Mouse (Mus musculus): Measurements from ENCODE around the gene Adam33.
A peak's percentile ranks its signal among the peaks of the same experiment; 100 is the strongest.
"Not testable (repeated sequence)": the region's sequence is repeated elsewhere in the genome, so short reads cannot be mapped to it uniquely, and the experiment has no call there.

Adam33 gene

GRCm38 (mm10) chr2:131055631-131056030 is 8.0 kb downstream of the Adam33 start:
- peak; percentile 73 for DNase-seq

DNA sequence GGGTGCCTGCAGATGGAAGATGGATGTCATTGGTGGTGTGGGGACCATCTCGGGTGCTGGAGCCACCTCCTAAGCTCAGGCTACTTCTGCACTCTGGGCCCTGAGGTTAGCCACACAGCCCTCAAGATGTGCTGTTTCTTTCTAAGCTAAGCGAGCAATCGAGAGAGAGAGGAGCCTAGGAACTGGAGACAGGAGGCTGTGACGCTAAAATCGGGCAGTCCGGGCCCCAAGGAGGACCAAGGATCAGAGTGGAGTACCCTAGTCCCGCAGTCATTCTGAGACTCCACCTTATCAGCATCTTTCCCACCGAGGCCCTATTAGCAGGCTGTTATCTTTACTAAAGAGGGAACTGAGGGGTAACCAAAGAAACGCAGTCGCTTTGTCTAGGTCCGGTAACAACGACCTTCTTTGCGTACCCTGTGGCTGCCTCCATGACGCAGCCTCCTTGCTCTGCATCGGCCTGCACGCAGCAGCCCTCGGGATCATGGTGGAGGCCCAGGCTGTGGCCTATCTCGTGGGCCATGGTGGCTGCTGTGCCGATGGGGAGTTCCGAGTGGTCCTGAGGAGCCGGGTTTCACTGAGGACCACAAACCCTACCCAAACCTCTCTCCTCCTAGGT is 8.9 kb downstream of the Adam33 start:
- DNase-seq, result no peak

- DNase-seq, result no peak
These were observed 9.6 kb downstream of the Adam33 start for GRCm38 (mm10) chr2:131053851-131054645.

- DNase-seq, result no peak
These were observed 10.7 kb downstream of the Adam33 start for GRCm38 (mm10) chr2:131052862-131053418.

DNA sequence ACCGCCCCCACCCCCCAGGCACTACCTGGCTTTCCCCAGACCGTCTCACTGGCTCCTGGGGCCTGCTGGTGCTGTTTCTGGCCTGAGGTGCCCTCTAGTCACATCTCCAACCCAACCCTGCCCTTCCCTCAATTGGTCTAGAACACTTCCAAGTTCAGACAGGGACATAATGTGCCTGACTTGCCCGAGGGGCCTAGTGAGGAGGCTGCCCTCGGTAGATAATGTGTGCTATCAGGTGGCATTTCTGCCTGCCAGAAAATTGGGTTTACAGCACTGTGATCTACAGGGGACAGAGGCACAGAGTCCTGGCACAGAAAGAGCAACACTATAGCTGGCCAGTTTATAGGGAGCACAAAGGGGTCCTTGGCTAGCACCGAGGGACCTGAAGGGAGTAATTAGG is 11.6 kb downstream of the Adam33 start:
- DNase-seq, result no peak

- DNase-seq, result no peak
These were observed 17.6 kb downstream of the Adam33 start for GRCm38 (mm10) chr2:131046025-131046424.

- no peak for DNase-seq
These were observed 18.5 kb downstream of the Adam33 start for GRCm38 (mm10) chr2:131044989-131045720.

DNA sequence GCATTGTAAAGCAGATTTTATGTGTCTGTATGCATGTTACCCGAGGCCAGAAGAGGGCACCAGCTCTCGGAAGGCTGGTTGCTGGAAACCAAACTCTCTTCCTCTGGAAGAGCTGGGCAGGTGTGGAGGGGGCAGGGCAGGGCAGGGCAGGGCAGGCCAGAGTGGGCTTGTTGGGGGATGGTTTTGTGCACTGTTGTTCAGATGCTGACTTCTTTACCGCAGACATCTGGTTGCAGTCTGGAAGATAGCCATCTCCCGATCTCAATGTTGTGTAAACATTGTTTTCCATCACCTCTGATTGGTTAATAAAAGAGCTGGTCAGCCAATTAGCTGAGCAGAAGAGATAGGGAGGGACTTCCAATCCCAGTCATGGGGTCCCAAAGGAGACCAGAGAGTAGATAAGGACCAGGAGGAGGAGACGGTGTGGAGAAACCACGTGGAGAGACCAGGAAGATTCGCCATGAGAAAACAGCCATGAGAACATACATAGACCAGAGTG is 19.2 kb downstream of the Adam33 start:
- no peak for DNase-seq

DNA sequence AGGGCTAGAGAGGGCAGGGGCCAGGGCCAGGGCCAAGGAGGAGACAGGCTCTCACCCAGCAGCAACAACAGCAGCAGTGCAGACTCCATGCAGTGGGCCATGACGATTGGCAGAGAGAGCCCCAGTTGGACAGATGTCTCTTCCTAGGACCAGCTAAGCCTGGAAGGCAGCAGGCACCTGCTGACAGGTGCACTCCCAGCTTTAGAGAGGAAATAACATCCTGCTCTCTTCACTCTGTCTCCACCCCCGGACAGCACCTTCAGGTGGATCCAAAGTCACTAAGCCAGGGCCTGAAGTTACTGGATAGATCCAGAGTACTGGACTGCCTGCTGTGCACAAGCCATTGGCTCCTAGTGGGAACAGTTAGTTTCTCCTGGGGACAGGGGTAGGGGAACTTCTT is 20.6 kb downstream of the Adam33 start, which contains the start of gene Gfra4:
Gfra4 (minus strand) TSS at position 101 of the 400 bp plus-strand sequence.
- DNase-seq, result no peak

DNA sequence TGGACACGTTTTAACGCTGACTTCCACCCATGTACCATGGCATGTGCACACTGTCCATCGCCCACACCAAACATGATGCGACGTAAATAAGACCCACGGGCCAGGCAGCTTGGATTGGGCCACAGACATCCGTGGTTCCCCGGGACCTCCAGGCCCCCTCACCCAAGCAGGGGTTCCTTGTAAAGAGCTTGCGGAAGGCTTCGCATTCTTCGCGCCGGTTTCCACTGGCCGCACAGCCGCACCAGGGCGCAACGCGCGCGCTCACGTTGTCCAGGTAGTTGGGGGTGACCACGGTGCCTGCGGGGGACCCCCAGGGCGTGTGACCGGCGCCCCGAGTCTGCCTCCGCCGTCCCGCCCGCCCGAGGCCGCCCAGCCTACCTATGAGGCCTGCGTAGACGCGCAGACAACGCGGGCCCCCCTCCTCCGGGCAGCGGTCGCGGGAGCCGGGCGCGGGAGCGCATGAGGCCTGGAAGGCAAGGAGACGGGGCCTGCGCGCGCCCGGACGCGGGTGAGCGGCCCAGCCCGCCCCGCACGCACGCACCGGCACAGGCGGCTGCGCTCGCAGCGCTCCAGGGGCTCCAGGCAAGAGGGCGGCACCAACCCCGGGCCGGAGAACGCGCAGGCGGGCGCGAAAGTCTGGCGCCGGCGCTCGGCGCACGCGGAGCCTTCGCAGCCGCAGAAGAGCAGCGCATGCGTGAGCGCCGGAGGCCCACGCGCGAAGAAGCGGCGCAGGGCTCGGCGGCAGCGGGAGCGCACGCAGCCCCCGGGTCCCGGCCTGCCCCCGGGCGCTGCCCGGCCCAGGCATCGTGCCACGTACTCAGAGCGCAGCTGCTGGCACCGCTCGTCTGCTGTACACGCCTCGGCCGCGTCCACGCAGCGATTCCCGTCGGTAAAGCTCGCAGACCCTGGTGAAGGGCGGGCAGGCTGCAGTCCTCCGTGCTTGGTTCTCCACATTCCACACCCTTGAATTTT is 22.5 kb downstream of the Adam33 start:
- DNase-seq, result no peak

GRCm38 (mm10) chr2:131038675-131039074 is 24.9 kb downstream of the Adam33 start:
- no peak for DNase-seq

- no peak for DNase-seq
These were observed 25.4 kb downstream of the Adam33 start for GRCm38 (mm10) chr2:131038197-131038596.

GRCm38 (mm10) chr2:131037226-131037990 is 26.2 kb downstream of the Adam33 start:
- peak; percentile 68 for DNase-seq

DNA sequence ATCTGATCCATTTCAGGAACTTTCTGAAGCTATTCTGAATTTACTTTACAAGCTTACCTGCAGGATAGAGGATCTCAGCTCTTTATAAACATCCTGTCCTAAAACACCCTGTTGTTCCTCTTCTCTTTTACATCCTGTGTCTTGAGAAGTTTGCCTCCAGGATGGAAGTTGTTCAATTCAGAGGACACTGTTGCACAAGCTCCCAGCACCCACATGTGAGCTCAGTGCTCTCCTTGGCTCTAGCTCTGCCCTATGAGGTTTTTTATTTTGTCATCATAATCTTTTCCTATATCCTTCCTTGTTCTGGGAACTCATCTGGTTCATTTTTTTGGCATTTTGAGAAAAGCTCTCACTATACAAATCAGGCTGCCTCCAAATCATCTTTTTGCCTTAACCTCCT is 26.9 kb downstream of the Adam33 start:
- DNase-seq, result no peak

DNA sequence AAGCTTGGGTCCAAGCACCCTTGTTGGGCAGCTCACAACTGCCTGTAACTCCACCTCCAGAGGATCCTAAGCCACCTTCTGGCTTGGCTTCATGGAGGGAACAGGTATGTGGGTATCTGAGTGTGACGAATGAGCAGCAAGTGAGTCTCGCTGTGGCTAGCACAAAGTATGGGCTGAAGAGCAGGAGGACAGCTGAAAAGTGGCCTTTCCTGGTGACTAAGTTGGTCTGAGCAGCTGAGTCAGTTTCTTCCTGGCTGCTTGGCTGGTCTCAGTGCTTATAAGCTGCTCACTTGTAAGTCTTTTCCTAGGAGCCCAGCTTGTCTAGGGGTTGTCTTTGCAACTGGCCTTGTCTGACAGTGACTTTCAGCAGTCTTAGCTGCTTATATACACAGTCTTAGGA is 27.3 kb downstream of the Adam33 start:
- DNase-seq, result no peak

DNA sequence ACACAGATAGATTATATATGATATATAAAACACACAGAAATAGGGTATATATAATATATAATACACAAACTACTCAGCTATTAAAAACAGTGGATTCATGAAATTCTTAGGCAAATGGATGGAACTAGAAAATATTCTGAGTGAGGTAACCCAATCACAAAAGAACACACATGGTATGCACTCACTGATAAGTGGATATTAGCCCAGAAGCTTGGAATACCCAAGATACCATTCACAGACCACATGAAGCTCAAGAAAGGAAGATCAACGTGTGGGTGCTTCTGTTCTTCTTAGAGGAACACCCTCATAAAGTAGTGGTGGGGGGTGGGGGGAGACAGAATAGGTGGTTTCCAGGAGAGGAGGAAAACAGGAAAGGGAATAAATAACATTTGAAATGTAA is 32.2 kb downstream of the Adam33 start:
- not testable (repeated sequence) for DNase-seq

DNA sequence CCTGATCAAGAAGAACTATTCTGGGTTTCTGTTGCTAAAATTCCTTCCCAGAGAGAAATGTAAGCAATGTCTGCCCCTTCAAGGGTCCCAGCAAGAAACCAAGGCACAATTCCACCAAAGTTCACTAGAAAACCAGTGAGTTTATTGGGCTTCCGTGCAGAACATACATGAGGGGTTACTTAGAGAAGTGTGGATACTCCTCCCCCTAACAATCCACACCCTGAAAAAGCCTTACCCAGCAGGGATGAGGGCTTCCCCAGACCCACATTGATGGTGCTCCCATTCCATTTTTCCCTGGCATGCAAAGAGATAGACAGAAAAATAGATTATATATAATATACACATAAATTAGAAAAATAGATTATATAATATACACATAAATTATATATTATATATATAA is 32.6 kb downstream of the Adam33 start:
- no peak for DNase-seq

GRCm38 (mm10) chr2:131030561-131030960 is 33.1 kb downstream of the Adam33 start:
- no peak for DNase-seq

- DNase-seq, result peak; percentile 14
These were observed 34.3 kb downstream of the Adam33 start for GRCm38 (mm10) chr2:131029065-131029935.

- DNase-seq, result no peak
These were observed 36.7 kb downstream of the Adam33 start for GRCm38 (mm10) chr2:131026941-131027340.

All from lung, postnatal 36 days (tissue).